Mouse (Mus musculus) forebrain, postnatal 0 days (tissue): ENCODE measurements around the gene Smco2. TPM values are rescaled to one million over a fixed set of nuclear protein-coding genes. Genes with fewer than 3 reads are reported as not detected.

ENCODE experiments used
- ATAC-seq: fragments of 200-750 bp; cut with Nextera tagmentation; 2 replicates; pipeline ENCODE4 v1.8.0; 2017; ENCODE audit warnings: mild to moderate bottlenecking, moderate library complexity
- DNase-seq: peaks from one replicate; pipeline ENCODE4 v3.0.0-alpha.2; 2015
- H3K27ac ChIP-seq: fragments of 300-500 bp; sonication (generic); 2 replicates; pipeline ENCODE4 v1.5.1; 2014; ENCODE audit warnings: low read depth, mild to moderate bottlenecking, antibody characterized with exemption, low read length, moderate library complexity, mixed read lengths
- H3K27me3 ChIP-seq: fragments of 300-500 bp; sonication (generic); 2 replicates; pipeline ENCODE4 v1.6.1; 2014; ENCODE audit warnings: mild to moderate bottlenecking, low read length, mixed read lengths; ENCODE audit not compliant: insufficient read depth
- H3K36me3 ChIP-seq: fragments of 300-500 bp; sonication (generic); 2 replicates; pipeline ENCODE4 v1.6.1; 2014; ENCODE audit warnings: mild to moderate bottlenecking, moderate library complexity; ENCODE audit not compliant: insufficient read depth
- H3K4me1 ChIP-seq: fragments of 300-500 bp; sonication (generic); 2 replicates; pipeline ENCODE4 v1.6.1; 2014; ENCODE audit warnings: antibody characterized with exemption; ENCODE audit not compliant: insufficient read depth
- H3K4me2 ChIP-seq: fragments of 300-500 bp; sonication (generic); 2 replicates; pipeline ENCODE4 v1.6.1; 2014; ENCODE audit warnings: low read depth, mild to moderate bottlenecking, moderate library complexity
- H3K4me3 ChIP-seq: fragments of 300-500 bp; sonication (generic); 2 replicates; pipeline ENCODE4 v1.5.1; 2014; ENCODE audit warnings: low read depth, low read length, mixed read lengths
- H3K9ac ChIP-seq: fragments of 300-500 bp; sonication (generic); 2 replicates; pipeline ENCODE4 v1.6.1; 2014; ENCODE audit warnings: mild to moderate bottlenecking
- H3K9me3 ChIP-seq: fragments of 300-500 bp; sonication (generic); 2 replicates; pipeline ENCODE4 v1.6.1; 2016; ENCODE audit warnings: low read length
- CTCF ChIP-seq: sonication (generic); IDR thresholded peaks from 2 replicates; pipeline ENCODE4 v1.5.1; 2016; ENCODE audit warnings: antibody characterized with exemption, control low read depth, low read depth
- WGBS: fragments of 180-500 bp; shearing (Covaris S2); extraction: QIAGEN DNeasy Blood & Tissue Kit; methylation state at CpG from one replicate; pipeline ENCODE4 v1.1.7; 2014; 5-methylcytosine and 5-hydroxymethylcytosine counted together
- polyA plus RNA-seq: library from polyadenylated mRNA; unstranded; fragments of >200 nt; fragmentation: Nextera tagmentation; extraction: Ambion mirVana; gene quantifications from 2 replicates; pipeline ENCODE4 v1.2.1, GENCODE M21; 2015
- total RNA-seq: library from RNA; depleted of rRNA; stranded (reverse); fragments of >200 nt; gene quantifications from 2 replicates; pipeline ENCODE4 v1.2.3, GENCODE M21; 2014

Gene Smco2
- total and polyA plus RNA-seq, 2 experiments from 2014 or later = not detected

DNA sequence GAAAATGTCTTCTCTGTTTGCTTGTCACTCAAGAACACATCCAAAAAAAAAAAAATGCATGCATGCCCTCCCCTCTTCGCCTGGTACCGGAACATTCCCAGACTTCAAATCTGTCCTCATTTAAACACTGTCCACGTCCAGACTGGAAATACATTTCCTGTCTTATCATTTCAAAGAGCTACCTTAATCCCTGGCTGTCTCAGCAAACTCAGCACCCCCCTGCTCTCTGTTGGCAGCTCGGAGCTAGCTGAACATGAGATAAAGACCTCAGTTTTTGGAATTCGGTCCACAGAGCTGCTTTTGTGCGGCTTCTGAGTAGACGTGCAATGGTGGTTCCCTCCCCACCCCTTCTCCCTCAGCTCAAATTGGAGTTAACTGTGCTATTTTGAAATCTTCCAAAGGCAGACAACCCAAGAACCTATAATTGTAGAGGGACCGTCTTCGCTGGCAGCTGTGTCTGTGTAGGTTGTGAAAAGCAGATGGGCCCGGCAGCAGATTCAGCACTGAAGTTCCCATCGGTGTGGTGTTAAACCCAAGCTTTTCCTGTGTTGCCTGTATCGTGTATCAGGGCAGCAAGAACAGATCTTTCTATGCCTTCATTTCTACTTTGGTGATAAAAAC is 27.6 kb downstream of the Smco2 start:
- H3K27ac ChIP-seq = no peak overlapping the region
- H3K9ac ChIP-seq = no peak overlapping the region
- no peaks in the 10 kb centered on the region for H3K27me3 ChIP-seq
- no peak overlapping the region for H3K4me3 ChIP-seq
- H3K4me2 ChIP-seq = no peak overlapping the region
- ATAC-seq (peak; percentile 68), DNase-seq (peak; percentile 34)
- 71% methylated on average over 12 of the region's 12 CpGs for WGBS
- TF ChIP-seq CTCF = no peak
- H3K36me3 ChIP-seq = no peaks in the 10 kb centered on the region
- H3K9me3 ChIP-seq = no peaks in the 10 kb centered on the region
- no peaks in the 10 kb centered on the region for H3K4me1 ChIP-seq

DNA sequence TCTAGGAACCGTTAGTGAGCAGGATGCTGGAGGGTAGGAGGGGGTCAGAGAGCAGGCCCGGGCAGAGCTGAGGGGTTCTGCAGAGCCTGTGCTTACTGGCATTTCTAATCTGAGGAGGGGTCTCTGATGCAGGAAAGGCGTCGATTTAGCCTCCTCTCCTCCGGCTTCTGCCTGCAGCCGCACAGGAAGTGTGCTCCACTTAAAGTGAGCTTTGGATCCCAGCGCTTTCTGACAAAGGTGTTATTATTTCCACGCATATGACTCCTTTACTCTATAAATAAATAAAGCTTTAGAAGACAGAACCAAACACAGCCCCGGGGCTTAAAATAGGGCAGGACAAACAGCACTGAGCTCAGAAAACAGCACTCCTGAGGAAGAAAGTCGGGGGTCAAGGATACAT is 29.0 kb downstream of the Smco2 start:
- H3K4me2 ChIP-seq = no peak overlapping the region
- no peak for TF ChIP-seq CTCF
- no peak overlapping the region for H3K9ac ChIP-seq
- H3K4me1 ChIP-seq = no peaks in the 10 kb centered on the region
- no peaks in the 10 kb centered on the region for H3K9me3 ChIP-seq
- H3K4me3 ChIP-seq = no peak overlapping the region
- WGBS = 11% methylated on average over 10 of the region's 10 CpGs
- ATAC-seq = no peak
- no peak overlapping the region for H3K27ac ChIP-seq
- no peak for DNase-seq
- no peaks in the 10 kb centered on the region for H3K27me3 ChIP-seq
- H3K36me3 ChIP-seq = no peaks in the 10 kb centered on the region

DNA sequence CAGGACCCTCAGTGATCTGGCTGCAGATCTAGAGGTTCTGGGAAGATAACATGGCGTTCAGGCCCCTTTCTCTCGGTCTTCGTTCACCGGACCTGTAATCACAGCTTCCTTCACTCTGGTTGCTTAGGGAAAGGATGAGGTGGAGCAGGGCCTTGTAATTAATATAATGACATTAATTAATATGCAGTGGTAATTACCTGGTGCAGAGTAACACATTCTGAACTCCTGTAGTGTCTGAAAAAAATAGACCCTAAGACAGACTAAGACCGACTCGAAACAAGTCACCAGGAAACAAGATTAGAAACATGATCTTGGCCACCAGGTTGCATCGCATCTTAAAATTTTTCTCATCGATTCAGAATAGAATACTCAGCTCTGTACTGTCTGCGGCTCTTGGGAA is 30.0 kb downstream of the Smco2 start:
- no peak for TF ChIP-seq CTCF
- Histone ChIP-seq H3K4me3 (no peak overlapping the region), H3K4me2 (no peak overlapping the region), H3K9ac (no peak overlapping the region), H3K36me3 (no peaks in the 10 kb centered on the region), H3K27ac (no peak overlapping the region), H3K27me3 (no peaks in the 10 kb centered on the region), H3K9me3 (no peaks in the 10 kb centered on the region), H3K4me1 (no peaks in the 10 kb centered on the region)
- DNase-seq = no peak
- no peak for ATAC-seq
- 58% methylated on average over 9 of the region's 9 CpGs for WGBS

- H3K4me1 ChIP-seq = no peaks in the 10 kb centered on the region
- 67% methylated on average over 4 of the region's 4 CpGs for WGBS
- no peak overlapping the region for H3K4me3 ChIP-seq
- no peak overlapping the region for H3K4me2 ChIP-seq
- DNase-seq (no peak), ATAC-seq (0 out of 2 replicates have a peak, but pooled peaks have one; percentile 18)
- H3K9me3 ChIP-seq = no peaks in the 10 kb centered on the region
- H3K27ac ChIP-seq = no peak overlapping the region
- no peak for TF ChIP-seq CTCF
- no peaks in the 10 kb centered on the region for H3K27me3 ChIP-seq
- H3K9ac ChIP-seq = no peak overlapping the region
- no peaks in the 10 kb centered on the region for H3K36me3 ChIP-seq
These were observed 30.4 kb downstream of the Smco2 start for GRCm38 (mm10) chr6:146880296-146880695.

DNA sequence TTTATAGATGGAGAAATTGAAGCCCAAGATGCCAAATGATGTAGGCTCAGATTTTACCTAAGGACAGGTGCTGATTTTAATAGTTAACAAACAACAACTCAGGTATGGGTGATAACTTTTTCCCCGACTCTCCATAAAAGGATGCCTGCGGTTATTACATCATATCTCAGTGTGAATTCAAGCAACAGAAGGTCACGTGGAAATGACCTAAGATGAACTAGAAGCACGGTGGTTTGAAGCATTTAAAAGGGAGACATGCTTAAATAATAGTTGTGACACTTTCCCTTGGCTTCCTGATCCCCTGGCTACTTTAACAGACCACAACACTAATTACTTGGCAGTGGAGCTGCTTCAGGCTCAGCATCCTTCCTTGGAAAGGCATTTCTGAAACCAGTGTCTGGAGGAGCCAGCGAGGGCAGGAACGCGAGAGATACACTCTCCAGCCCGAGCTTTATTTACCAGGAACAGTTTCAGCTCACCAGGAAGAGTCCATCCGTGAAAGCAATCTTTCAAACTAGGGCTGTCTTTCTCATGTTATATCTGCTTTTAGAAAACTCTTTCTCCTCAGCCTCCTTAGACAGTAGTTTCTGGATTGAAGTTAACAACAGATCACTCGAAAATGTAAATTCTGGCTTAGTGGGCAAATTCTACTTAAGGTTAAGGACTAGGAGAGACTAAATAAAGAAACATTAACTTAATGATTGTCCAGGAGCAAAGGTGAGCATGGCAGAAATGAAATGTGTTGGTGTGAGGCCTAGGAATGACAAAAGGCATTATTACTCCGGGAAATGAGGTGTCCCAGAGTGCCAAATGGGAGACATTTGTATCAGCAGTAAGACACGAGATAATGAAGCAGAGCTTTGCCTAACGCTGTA is 32.2 kb downstream of the Smco2 start:
- no peak overlapping the region for H3K9ac ChIP-seq
- no peak for TF ChIP-seq CTCF
- DNase-seq (no peak), ATAC-seq (no peak)
- H3K4me2 ChIP-seq = no peak overlapping the region
- H3K27me3 ChIP-seq = no peaks in the 10 kb centered on the region
- 0 out of 2 replicates have a peak, but pooled peaks cover 4% of the 10 kb centered on the region for H3K4me1 ChIP-seq
- no peaks in the 10 kb centered on the region for H3K36me3 ChIP-seq
- H3K9me3 ChIP-seq = no peaks in the 10 kb centered on the region
- 65% methylated on average over 13 of the region's 13 CpGs for whole genome bisulfite sequencing
- H3K4me3 ChIP-seq = no peak overlapping the region
- no peak overlapping the region for H3K27ac ChIP-seq

GRCm38 (mm10) chr6:146883426-146883825 is 33.5 kb downstream of the Smco2 start:
- ATAC-seq (no peak), DNase-seq (no peak)
- H3K27me3 ChIP-seq = no peaks in the 10 kb centered on the region
- no peak overlapping the region for H3K4me2 ChIP-seq
- H3K27ac ChIP-seq = no peak overlapping the region
- TF ChIP-seq CTCF = no peak
- WGBS = 58% methylated on average over 2 of the region's 2 CpGs
- H3K9me3 ChIP-seq = no peaks in the 10 kb centered on the region
- no peak overlapping the region for H3K4me3 ChIP-seq
- no peaks in the 10 kb centered on the region for H3K36me3 ChIP-seq
- peaks cover 10% of the 10 kb centered on the region; the same call in 1 of the 2 replicates for H3K4me1 ChIP-seq
- H3K9ac ChIP-seq = no peak overlapping the region

DNA sequence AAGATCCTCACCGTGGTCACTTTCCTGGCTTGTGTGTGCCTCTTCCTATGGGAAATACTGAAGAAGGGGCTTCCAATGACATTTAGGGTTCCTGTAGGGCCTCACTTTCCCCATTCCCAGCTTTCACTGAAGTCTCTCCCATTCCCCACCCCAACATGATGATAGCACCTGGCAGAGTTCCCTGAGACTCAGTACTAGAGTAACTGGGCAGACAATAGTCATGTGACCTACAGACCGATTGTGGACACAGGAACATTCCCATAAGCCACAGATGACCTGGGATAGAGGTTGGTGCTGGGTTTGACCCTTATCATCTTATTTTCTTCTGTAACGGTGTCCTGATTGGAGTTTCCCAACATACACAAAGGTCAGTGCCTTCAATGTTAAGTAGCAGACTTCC is 34.3 kb downstream of the Smco2 start:
- Histone ChIP-seq H3K4me3 (no peak overlapping the region), H3K4me2 (no peak overlapping the region), H3K9me3 (no peaks in the 10 kb centered on the region), H3K27me3 (no peaks in the 10 kb centered on the region), H3K36me3 (no peaks in the 10 kb centered on the region), H3K27ac (no peak overlapping the region), H3K9ac (no peak overlapping the region), H3K4me1 (peaks cover 10% of the 10 kb centered on the region; the same call in 1 of the 2 replicates)
- WGBS = 87% methylated on average over 3 of the region's 3 CpGs
- DNase-seq (no peak), ATAC-seq (no peak)
- no peak for TF ChIP-seq CTCF
